Mouse (Mus musculus) lung, adult 2 months (tissue): ENCODE measurements around the gene Gm17364.

Source experiments
- CTCF ChIP-seq: fragments of 200-500 bp; IDR thresholded peaks from 2 replicates; pipeline ENCODE4 v1.5.1; 2011; ENCODE audit warnings: mild to moderate bottlenecking, low read length, control low read depth; ENCODE audit not compliant: insufficient read depth
- POLR2A ChIP-seq: fragments of 200-500 bp; IDR thresholded peaks from 2 replicates; pipeline ENCODE4 v1.6.1; 2011; ENCODE audit warnings: low read depth, mild to moderate bottlenecking, control low read depth, low read length, borderline replicate concordance; ENCODE audit errors: extremely low read depth

GRCm38 (mm10) chr13:41291466-41291974 is 17.7 kb upstream of the Gm17364 start:
- TF ChIP-seq CTCF: no peak
- no peak for TF ChIP-seq POLR2A
